Mouse (Mus musculus): ENCODE results near the gene Gabrd.

The Gabrd gene

GRCm38 (mm10) chr4:155343415-155344298 is 54.3 kb downstream of the Gabrd start:
- DNase-seq (ENCODE audit: low spot score), result no peak

GRCm38 (mm10) chr4:155336284-155337050 is 61.4 kb downstream of the Gabrd start:
- DNase-seq (ENCODE audit: low spot score), result no peak

All from c-Kit-positive CD71-positive TER-119-positive erythroid progenitor cells, embryonic 14.5 days (primary cell).